Mouse (Mus musculus) megakaryocyte, embryonic 14.5 days (primary cell): ENCODE results near the gene Rpl39. TPM values are rescaled to one million over a fixed set of nuclear protein-coding genes. Genes with fewer than 3 reads are reported as not detected.

ENCODE experiments used
- H3K27me3 ChIP-seq: replicated peaks from 2 replicates; pipeline ENCODE3; 2012; ENCODE audit warnings: inconsistent platforms
- H3K36me3 ChIP-seq: replicated peaks from 2 replicates; pipeline ENCODE3; 2012; ENCODE audit warnings: low read length, inconsistent platforms, mixed read lengths
- H3K4me1 ChIP-seq: 2 replicates; pipeline ENCODE4 v1.6.1; 2012; ENCODE audit warnings: inconsistent platforms
- H3K4me3 ChIP-seq: replicated peaks from 2 replicates; pipeline ENCODE3; 2012; ENCODE audit warnings: moderate library complexity, mild to moderate bottlenecking, inconsistent platforms
- H3K9me3 ChIP-seq: 2 replicates; pipeline ENCODE4 v1.6.1; 2012; ENCODE audit warnings: inconsistent platforms
- FLI1 ChIP-seq: IDR thresholded peaks from 2 replicates; pipeline ENCODE4 v1.6.1; 2012; ENCODE audit warnings: low read length, inconsistent platforms, mixed read lengths
- GATA1 ChIP-seq: IDR thresholded peaks from 3 replicates; pipeline ENCODE4 v1.6.1; 2012; ENCODE audit warnings: mixed read lengths, low read length, inconsistent platforms, borderline replicate concordance
- polyA plus RNA-seq: library from polyadenylated mRNA; stranded (reverse); fragments of >175 nt; gene quantifications from 2 replicates; pipeline ENCODE4 v1.2.3, GENCODE M21; 2012; ENCODE audit warnings: low replicate concordance; ENCODE audit not compliant: insufficient read depth

The Rpl39 gene
- polyA plus RNA-seq, 1 experiment, result 367 TPM

- H3K36me3 ChIP-seq, result no peaks in the 10 kb centered on the region
- H3K4me3 ChIP-seq, result no peak overlapping the region
- peaks cover 7% of the 10 kb centered on the region for H3K27me3 ChIP-seq
- H3K4me1 ChIP-seq, result peaks cover 3% of the 10 kb centered on the region; the same call in 1 of the 2 replicates
- TF ChIP-seq FLI1 (no peak), GATA1 (no peak)
- H3K9me3 ChIP-seq, result no peaks in the 10 kb centered on the region
These were observed 16.4 kb downstream of the Rpl39 start for GRCm38 (mm10) chrX:37068766-37069165.

GRCm38 (mm10) chrX:37067299-37067698 lies 17.9 kb downstream of the Rpl39 start:
- peaks cover 11% of the 10 kb centered on the region for H3K27me3 ChIP-seq
- peaks cover 3% of the 10 kb centered on the region; the same call in 1 of the 2 replicates for H3K4me1 ChIP-seq
- TF ChIP-seq FLI1, result no peak
- TF ChIP-seq GATA1, result no peak
- H3K4me3 ChIP-seq, result no peak overlapping the region
- H3K9me3 ChIP-seq, result no peaks in the 10 kb centered on the region
- H3K36me3 ChIP-seq, result no peaks in the 10 kb centered on the region

- Histone ChIP-seq H3K4me3 (no peak overlapping the region), H3K27me3 (peaks cover 27% of the 10 kb centered on the region), H3K9me3 (no peaks in the 10 kb centered on the region), H3K4me1 (peaks cover 8% of the 10 kb centered on the region), H3K36me3 (no peaks in the 10 kb centered on the region)
- TF ChIP-seq GATA1 (no peak), FLI1 (no peak)
These were observed 21.3 kb downstream of the Rpl39 start for GRCm38 (mm10) chrX:37063902-37064301.

GRCm38 (mm10) chrX:37048890-37049823 lies 36.0 kb downstream of the Rpl39 start:
- H3K36me3 ChIP-seq, result no peaks in the 10 kb centered on the region
- H3K27me3 ChIP-seq, result peaks cover 90% of the 10 kb centered on the region
- H3K9me3 ChIP-seq, result peaks cover 19% of the 10 kb centered on the region; the same call in 1 of the 2 replicates
- H3K4me1 ChIP-seq, result peaks cover 22% of the 10 kb centered on the region
- no peak for TF ChIP-seq FLI1
- TF ChIP-seq GATA1, result no peak
- H3K4me3 ChIP-seq, result peak overlapping the region; percentile 83

GRCm38 (mm10) chrX:37048066-37048889 lies 36.9 kb downstream of the Rpl39 start, which contains the start of gene Sowahd:
TSS of gene Sowahd (plus strand) at chrX:37048845.
- H3K4me3 ChIP-seq, result peak within 1 kb of the TSS; percentile 83
- H3K4me1 ChIP-seq, result peaks cover 22% of the 10 kb centered on the region
- peaks cover 90% of the 10 kb centered on the region for H3K27me3 ChIP-seq
- peaks cover 24% of the 10 kb centered on the region for H3K9me3 ChIP-seq
- TF ChIP-seq GATA1 (no peak), FLI1 (no peak)
- no peaks in the 10 kb centered on the region for H3K36me3 ChIP-seq

GRCm38 (mm10) chrX:37042726-37043125 lies 42.5 kb downstream of the Rpl39 start:
- TF ChIP-seq GATA1 (no peak), FLI1 (no peak)
- H3K4me1 ChIP-seq, result peaks cover 3% of the 10 kb centered on the region; the same call in 1 of the 2 replicates
- peaks cover 5% of the 10 kb centered on the region; the same call in 1 of the 2 replicates for H3K9me3 ChIP-seq
- peaks cover 45% of the 10 kb centered on the region for H3K27me3 ChIP-seq
- H3K4me3 ChIP-seq, result no peak overlapping the region
- no peaks in the 10 kb centered on the region for H3K36me3 ChIP-seq

Other genes with a start within 250 kb of the Rpl39 start
- gene Ube2a, start 211.5 kb downstream of the Rpl39 start, polyA plus RNA-seq, result 206 and 276 TPM in 2 replicates
- 0.46 TPM in 1 of 2 replicates, not detected in the other for gene C330007P06Rik, start 211.3 kb downstream of the Rpl39 start, polyA plus RNA-seq
- 0.34 TPM in 1 of 2 replicates, not detected in the other for gene Nkrf, start 182.5 kb downstream of the Rpl39 start, polyA plus RNA-seq
- 0.92 and 3.7 TPM in 2 replicates for gene Sept6, start 93.6 kb downstream of the Rpl39 start, polyA plus RNA-seq
- not detected in 2 replicates for gene Sowahd, start 36.6 kb downstream of the Rpl39 start, polyA plus RNA-seq
- gene Upf3b, start 24.9 kb upstream of the Rpl39 start, polyA plus RNA-seq, result 5.9 TPM in 1 of 2 replicates, not detected in the other
- 3.7 and 10.4 TPM in 2 replicates for gene Nkap, start 41.4 kb upstream of the Rpl39 start, polyA plus RNA-seq
- gene Akap14, start 83.4 kb upstream of the Rpl39 start, polyA plus RNA-seq, result not detected in 2 replicates
- 38.5 and 272 TPM in 2 replicates for gene Ndufa1, start 105.8 kb upstream of the Rpl39 start, polyA plus RNA-seq
- 3.0 TPM in 1 of 2 replicates, not detected in the other for gene Rnf113a1, start 105.8 kb upstream of the Rpl39 start, polyA plus RNA-seq
- gene Gm9, start 125.6 kb upstream of the Rpl39 start, polyA plus RNA-seq, result not detected in 2 replicates
- gene Rhox1, start 136.9 kb upstream of the Rpl39 start, polyA plus RNA-seq, result not detected in 2 replicates
- not detected in 2 replicates for gene Rhox2a, start 159.6 kb upstream of the Rpl39 start, polyA plus RNA-seq
- gene Rhox3a, start 164.5 kb upstream of the Rpl39 start, polyA plus RNA-seq, result not detected in 2 replicates
- not detected in 2 replicates for gene Rhox4a, start 179.9 kb upstream of the Rpl39 start, polyA plus RNA-seq